Mouse (Mus musculus) cerebral cortex, adult 2 months (tissue): Measurements from ENCODE around the gene Gm20503.

Source experiments
- WGBS: fragments of 180-500 bp; shearing (Covaris S2); methylation state at CpG from one replicate; pipeline ENCODE4 v1.1.7; 2018; 5-methylcytosine and 5-hydroxymethylcytosine counted together

Gm20503 gene

DNA sequence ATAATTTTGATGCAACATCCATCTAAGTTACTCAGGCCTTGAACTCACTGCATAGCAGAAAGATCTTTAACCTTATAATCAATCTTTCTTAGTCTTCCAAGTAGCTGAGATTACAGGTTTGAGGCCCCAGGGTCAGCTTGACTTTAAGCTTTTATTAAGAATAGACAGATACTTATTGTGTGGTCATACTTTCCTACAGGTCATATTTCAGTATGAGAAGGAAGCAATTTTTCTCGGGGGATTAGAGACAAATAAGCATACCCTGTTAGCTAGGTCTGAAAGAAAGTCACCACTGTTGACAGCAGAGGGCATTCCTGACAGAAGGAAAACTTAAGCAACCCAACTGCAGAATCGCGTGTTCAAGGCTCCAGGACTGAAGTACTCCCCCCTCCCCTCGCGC lies 5.0 kb downstream of the Gm20503 start:
- whole genome bisulfite sequencing = 65% methylated on average over 5 of the region's 5 CpGs

DNA sequence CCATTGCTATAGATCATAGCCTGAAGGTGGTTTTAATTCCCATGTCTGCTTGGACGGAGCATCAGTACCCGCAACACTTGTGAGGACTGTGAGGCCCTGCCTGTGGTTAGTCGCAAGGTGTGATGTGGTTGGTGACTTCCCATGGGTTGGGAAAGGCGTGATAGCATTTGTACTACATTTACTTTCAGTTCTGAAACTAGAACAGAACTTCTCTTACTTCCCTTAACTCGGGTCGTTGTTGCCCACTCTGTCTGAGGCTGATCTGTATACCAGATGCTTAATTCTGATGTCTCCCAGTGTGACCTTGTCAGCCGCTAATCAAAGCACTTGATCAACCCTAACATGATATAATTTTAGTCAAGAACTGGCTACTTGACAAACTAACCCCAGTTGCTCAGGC lies 6.2 kb downstream of the Gm20503 start:
- 83% methylated on average over 7 of the region's 7 CpGs for WGBS

DNA sequence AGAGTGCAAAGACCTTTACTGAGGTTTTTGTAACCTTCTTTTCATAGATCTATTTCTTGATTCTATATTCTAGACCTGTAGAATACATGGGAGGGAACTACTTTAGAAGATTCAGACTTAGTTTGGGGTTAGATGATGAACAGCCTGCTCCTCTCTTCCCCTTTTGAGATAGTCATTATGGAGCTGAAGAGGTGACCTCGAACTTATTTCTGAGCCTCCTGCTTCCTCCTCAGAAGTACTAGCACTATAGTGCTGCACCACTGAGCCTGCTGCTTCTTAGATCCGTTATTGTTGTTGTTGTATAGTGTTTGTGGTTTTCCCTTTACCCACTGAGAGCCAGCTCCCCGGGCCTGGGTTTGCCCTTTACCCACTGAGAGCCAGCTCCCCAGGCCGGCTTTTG lies 6.7 kb downstream of the Gm20503 start:
- 64% methylated on average over 4 of the region's 4 CpGs for whole genome bisulfite sequencing

DNA sequence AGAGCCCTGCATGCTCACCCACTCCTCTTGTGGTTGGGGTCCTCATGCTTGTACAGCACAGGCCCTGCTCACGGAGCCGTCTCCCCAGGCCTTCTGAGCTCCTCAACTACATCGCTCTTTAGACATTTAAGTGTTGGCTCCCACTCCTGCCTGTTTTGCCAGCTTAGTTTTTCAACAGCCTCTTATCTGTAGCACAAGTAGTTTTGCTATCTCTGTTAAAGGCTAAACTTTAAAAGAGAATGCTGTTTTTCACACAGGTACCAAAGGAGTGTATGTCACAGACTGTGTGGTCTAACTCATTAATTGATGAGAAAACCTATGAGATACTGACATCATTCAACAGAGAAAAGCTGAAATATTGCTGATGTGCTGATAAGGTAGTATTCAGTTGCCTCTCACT lies 8.4 kb downstream of the Gm20503 start:
- WGBS = 47% methylated on average over 3 of the region's 3 CpGs

DNA sequence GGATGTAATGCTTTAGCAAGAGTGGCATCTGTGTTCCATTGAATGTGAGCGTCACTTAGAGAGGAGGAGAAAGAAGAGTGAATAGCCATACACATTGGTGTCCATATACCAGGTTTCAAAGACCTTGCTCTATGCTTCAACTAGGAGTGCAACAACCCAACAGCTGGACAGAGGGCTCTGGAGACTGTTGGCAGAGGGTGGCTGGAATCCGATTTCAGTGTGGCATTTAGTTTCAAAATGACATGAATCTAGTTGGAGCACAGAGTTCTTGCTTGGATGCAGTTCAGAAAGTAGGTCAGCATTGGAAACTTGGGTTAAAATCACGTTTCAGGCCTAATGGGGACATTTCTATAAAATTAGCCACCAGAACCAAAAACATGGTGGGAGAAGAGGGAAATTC lies 12.2 kb downstream of the Gm20503 start:
- WGBS = 75% methylated on average over 3 of the region's 3 CpGs

DNA sequence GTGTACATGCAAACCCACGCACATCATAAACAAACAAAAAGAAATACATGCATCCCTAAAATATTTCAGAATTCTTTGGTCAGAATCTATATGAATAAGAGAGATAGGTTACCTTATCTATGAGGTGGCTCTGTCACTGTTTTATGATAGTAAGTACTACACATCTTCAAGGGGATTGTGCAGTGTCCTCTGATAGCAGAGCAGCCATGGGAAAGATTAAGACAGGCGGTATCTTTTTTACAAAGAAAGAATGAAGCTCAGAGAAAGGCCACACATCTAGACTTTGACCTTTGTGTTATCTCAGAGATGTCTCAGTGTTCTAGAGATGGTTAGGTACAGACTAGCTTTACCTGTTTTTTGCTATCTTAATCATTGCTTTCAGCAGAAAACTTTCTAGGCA lies 13.9 kb downstream of the Gm20503 start:
- 93% methylated on average over 2 of the region's 2 CpGs for WGBS

DNA sequence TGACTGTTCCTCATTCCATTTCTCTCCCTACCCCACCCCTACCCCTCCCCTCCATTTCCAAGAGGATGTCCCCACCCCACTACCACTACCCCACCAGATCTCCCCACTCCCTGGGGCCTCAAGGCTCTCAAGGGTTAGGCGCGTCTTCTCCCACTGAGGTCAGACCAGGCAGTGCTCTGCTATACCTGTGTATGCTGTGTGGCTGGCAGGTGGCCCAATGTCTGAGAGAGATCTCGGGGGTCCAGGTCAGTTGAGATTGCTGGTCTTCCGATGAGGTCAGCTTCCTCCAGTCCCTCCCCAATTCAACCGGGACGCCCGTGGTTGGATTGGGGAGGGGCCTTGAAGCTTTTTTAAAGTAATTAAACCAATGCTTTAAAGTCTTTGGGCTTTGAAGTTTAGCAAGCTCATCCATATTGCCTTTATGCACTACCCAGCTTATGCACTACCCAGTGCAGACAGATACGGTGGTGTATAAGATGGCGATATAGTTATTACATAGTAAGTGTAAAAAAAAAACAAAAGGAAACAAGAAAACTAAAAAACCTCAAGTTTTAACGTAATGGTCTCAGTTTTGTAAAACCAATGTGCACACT lies 31.4 kb downstream of the Gm20503 start:
- WGBS = 58% methylated on average over 10 of the region's 10 CpGs

DNA sequence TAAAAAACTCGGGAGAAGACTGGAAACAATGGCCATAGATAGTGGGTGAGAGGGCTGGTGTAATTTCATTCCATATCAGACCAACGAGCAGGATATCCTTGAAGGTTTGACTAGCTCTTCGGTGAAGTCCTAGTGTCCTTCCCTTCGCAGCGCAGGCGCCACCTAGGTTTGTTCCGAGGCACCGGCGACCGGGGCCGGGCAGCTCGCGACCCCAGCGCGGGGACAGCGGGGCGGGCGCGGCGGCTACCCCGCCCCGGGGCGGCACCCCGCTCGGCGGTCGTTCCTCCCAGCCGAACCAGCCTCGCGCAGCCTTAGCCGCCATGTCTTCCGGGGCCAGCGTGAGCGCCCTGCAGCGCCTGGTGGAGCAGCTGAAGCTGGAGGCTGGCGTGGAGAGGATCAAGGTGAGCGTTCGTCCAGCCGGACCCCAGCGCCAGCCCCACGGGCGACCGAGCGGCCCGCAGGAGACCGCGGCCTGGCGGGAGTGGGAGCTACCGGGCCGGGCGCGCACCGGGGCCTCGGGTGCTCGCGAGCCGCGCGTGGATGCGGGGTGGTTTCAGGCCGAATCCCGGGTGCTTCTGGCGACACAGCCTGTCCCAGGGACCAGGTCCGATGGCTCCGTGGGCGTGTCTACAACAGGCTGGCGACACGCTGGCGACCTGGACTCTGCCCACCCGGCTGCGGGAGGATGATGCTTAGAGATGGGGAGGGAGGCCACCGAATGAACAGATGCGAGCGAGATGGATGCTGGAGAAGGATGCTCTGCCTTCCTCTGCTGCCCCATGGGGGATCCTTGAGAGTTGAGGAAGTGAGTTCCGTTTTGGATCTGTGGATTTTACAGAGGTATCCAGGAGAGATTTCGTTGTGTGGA lies 32.1 kb downstream of the Gm20503 start, which contains the start of gene Gng10:
Gene Gng10 (plus strand): TSS at position 171 of the 868 bp plus-strand sequence.
- WGBS = 3% methylated on average over 74 of the region's 76 CpGs

DNA sequence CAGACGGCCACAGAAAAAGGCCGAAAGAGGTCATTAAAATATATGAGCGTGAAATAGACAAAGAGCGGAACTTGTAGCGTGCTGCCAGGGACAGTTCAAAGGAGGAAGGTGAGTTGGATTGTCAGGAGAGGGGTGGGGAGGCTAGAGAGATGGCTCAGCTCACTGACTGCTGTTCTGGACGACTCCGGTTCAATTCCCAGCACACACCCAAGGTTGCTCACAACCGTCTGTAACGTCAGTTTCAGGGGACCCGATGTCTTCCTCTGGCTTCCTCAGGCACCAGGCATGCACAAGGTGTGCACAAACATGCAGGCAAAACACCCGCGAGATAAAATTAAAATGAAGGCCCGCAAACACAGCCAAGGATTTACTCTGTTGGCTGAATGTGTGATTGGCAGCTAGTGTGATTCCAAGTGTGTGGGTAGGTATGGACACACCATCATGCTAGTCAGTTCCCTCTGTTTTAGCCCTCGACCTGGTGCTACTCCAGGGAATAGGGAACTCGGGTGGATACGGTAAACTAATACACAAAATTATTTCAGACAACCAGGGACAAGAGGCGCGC lies 32.9 kb downstream of the Gm20503 start:
- 36% methylated on average over 18 of the region's 18 CpGs for WGBS

DNA sequence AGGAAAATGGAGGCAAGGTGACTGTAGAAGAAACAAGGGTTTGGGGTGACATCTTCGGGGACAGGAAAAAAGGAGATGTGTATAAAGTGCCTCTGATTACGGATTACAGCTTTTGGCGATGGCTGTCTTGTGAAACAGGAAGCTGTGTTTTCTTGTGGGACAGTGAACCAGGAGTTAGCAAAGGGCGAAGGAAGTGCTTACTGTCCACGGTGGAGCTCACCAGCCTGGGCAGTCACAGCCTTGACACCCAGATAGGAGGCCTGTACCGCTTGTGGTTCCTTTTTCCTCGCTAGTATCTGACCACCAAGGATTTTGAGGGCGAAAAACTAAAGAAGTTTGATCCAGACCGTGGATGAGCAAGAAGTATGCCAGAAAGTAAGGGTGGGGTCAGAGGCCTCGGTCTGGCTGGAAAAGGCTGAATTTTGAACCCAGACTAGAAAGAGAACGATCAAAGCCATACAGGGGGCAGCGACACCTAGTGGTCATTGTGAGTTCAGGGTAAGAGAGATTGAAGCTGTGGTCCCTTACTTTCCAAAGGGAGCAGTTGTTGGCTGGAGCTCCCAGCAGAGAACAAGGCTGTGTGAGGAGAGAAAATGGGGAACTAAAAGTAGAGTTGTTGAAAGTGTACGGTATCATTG lies 33.6 kb downstream of the Gm20503 start:
- WGBS = 43% methylated on average over 13 of the region's 13 CpGs

DNA sequence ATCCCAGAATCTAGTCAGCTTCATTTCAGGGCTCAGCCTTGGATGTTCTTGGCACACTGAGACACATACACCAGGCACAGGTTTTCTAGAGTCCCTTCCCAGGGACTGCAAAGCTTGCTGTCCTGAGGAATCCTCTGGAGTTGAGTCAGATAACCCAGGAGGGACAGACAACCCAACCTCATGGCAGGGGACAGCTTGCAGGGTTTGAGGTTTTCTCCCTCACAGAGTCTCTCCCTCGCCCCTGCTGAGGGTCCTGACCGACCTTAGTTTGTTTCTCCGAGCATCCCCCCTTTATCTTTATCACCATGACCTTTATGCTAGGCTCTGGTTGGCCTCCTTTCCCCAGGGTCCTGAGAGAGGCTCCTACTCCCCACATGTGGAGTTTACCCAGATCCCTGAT lies 34.5 kb downstream of the Gm20503 start:
- WGBS = 91% methylated on average over 3 of the region's 3 CpGs

DNA sequence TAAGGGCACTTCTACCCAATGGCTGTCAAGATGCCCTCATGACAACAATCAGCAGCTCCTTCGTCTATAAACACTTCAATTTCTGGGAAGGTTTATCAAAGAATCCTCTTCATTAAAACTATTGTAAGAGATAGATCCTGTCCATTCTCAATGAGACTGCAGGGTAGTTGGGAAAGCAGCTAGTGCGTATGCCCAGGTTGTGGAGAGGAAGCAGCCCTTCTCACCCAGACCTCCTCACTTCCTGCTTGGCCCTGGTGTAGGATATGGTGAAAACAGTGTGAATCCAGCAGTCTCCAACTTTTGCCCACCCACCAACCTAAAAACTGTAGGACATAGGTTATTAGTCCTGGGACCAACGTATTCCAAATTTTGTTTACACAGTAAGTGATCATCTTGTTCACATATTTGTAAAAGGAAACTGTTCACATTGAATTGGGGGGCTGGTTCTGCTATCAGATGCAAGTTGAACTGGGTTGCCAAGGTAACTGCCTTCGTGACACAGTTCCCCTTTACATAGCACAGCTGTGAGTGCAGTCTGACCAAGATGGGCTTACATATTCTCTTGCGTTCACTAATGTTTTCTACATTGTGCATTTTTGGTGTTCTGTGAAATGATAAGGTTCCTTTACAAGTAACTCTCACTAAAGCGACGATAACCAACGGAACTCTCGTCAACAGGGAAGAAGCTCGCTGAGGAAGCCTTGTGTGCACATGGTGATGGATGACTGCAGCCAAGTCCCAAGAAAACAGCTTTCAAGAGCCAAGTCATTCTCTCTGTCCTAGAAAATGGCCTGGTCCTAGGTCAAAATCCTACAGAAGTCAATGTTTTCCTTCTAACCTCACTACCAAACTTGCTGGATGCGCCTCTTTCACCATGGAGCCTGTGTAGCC lies 37.6 kb downstream of the Gm20503 start:
- 76% methylated on average over 11 of the region's 11 CpGs for WGBS

DNA sequence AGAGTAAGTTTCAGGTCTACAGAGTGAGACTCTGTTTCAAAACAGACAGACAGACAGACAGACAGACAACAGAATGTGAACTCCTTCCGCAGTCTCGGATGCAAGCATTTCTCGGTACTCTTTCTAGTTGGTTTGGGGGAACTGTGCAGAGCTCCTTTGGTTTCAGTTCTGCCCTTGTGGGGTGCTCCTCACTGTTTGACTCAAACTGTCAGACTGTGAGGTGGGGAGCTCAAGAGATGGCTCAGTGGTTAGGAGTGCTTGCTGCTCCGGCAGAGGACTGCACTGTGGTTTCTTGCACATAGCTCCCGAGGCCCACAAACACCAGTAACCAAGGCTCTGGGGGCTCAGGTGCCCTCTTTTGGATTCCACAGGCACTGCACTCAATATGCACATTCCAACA lies 40.1 kb downstream of the Gm20503 start:
- WGBS = 92% methylated on average over 5 of the region's 5 CpGs

DNA sequence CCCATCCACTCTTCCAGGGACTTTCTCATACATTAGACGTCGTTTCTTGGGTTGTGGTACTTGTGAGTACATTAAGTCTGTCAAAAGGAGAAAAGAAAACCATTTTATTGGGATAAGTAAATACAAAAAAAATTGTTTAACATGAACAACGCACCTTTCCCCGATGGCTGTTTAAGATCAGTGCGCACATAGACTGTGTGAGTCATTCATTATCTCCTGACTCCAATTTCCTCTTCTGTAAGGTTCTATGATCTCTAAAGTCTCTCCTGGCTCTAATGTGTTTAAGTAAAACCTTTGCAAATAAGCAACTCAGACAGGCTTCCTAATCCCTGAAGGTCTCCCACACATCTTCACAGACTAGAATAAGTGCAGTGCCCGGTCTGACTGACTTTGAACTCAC lies 40.9 kb downstream of the Gm20503 start:
- WGBS = 95% methylated on average over 6 of the region's 6 CpGs

DNA sequence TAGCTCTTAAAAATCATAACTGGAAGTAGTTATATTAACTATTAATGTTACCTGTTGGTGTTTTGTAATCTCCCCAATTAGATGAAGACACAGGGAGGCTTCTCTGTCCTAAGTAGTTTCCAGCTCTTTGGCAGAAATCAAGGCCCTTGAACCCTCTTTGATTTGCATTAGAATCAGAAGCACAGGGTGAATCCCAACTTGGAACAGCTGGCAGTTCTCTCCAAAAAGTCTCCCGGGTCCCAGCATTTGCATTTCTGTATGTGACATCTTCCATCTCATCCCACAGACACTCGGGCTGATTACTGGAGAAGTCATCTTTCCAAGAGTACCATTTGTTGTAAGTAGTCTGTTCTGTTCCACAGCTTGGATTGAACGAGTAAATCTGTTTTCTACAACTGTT lies 44.2 kb downstream of the Gm20503 start:
- 42% methylated on average over 3 of the region's 3 CpGs for WGBS

DNA sequence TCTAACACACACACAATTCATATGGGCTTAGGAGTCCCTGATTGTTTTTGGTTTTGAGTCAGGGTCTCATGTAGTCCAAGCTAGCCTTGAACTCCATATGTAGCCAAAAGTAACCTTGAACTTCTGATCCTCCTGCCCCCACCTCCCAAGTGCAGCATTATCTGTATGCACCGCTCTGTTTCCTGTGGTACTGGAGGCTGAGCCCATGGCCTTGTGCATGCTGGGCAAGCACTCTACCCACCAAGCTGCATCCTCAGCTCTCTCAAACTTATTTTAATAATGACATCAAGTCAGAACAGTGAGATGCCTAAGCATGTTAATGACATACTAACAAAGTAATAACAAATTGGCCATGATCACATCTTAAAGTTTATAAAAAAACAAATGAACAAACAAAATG lies 48.1 kb downstream of the Gm20503 start:
- WGBS = 97% methylated on average over 1 of the region's 1 CpGs

DNA sequence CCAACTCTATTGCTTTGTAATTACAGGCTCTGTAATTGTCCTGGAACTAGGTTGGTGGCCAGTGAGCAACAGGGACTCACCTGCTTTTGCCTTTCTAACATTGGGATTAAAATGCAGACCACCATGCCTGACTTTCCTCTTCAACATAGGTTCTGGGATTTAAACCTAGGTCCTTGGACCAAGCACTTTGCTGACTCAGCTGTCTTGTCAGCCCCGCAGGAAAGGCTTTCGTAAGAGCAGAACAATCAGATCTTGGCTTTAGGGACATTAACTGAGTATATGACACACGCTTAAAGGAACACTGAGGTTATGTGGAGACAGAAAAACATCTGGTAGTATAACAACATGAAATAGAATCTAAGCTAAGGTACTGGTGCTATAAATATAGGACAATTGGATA lies 54.9 kb downstream of the Gm20503 start:
- 87% methylated on average over 3 of the region's 3 CpGs for WGBS

DNA sequence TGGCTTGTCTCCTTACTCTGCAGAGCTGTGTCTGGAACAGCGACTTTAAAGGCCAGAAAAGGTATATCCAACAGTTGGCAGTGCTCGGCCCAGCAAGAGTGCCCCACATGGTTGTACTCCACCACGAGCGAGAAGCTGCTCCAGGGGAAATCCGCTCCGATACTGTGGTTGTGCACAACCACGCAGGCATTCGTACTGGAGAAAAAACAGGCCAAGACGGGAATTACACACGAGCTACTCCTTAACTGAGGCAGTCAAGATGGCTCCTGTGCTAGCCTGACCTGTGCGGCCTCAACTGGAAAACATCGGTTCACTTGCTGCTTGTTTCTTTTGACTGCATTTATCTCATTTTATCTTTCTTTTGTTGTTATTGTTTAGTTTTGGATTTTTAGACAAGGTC lies 59.5 kb downstream of the Gm20503 start:
- 90% methylated on average over 12 of the region's 12 CpGs for WGBS

DNA sequence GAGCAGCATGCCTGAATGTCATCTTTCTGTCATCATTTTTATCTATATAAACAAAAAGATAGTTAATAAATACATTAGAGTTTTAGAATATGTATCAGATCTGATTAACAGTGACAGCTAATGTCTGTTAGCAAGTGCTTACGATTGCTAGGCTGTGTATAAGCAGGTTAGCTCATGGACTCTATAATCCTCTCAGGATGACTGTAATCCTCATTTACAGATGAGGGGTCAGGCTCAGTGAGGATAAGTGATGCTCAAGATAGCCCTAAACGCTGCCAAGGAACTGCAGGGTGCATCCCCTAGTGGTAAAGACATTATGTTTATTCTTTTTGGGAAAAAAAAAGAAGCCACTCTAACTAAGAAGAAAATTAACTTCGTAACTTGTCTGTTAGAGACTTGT lies 66.3 kb downstream of the Gm20503 start:
- 58% methylated on average over 3 of the region's 3 CpGs for WGBS

DNA sequence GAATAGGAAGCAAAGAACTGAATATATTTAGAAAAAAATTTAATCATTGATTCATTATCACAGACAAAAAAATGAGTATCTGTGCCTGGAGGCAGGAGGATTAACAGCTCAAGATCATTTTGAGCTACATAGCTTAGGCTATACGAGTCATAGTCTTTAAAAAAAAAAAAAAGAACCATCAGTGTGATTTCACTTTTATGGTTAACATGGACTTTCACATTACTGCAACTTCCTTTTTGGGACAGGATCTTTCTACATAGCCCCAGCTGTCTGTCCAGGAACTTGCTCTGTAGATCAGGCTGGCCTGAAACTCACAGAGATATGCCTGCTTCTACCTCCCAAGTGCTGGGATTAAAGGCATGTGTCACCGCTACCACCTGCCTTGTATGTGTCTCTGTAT lies 80.4 kb downstream of the Gm20503 start:
- 93% methylated on average over 2 of the region's 2 CpGs for WGBS

DNA sequence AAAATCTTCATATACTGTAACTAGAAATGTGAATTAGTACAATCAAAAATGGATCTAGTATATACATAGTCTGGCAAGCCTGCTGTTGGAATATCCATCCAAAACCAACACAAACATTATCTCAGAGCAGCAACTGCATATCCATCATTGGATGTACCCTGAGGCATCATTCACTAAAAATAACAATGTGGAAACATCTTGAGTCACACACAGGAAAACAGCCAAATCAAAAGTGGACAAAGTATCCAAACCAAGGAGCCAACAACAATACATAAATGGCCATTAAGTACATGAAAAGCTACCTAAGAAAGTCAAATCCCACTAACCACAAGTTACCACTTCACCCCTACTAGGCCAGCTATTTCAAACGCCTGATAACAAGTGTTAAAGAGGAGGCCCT lies 86.4 kb downstream of the Gm20503 start:
- 77% methylated on average over 1 of the region's 1 CpGs for WGBS
